Mouse (Mus musculus): ENCODE data around the gene Slit3. TPM values are rescaled to one million over a fixed set of nuclear protein-coding genes. Genes with fewer than 3 reads are reported as not detected.

Slit3 gene
- polyA plus RNA-seq, 1 experiment from 2014 or later = 4.5 TPM

DNA sequence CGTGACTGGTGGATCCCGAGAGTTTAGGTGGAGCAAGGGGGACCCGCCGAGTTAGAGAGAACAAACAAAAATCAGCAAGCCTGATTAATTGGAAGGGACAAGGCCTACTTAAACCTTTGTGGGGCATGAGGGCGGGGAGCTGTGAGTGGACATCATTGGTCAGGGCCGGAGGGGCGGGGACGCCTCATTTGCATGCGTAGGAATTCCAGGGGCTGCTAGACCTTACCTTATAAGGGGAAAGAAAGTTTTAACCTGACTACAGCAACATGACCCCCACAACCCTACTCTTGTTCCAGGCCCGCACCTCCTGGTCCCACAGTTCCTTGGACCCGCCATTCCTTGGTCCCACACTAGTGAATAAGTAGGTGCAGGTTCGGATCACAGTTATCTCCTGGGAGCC is 586.4 kb downstream of the Slit3 start:
- no peak for ATAC-seq
- H3K36me3 ChIP-seq (ENCODE audit: control insufficient read depth, insufficient read depth, low read length) = no peaks in the 10 kb centered on the region
- no peaks in the 10 kb centered on the region for H3K4me1 ChIP-seq (ENCODE audit: control insufficient read depth, insufficient read depth, low read length)
- no peak overlapping the region for H3K4me3 ChIP-seq (ENCODE audit: low read depth, low read length)
- no peak overlapping the region for H3K27ac ChIP-seq (ENCODE audit: low read length)
- WGBS = 95% methylated on average over 12 of the region's 12 CpGs
- no peaks in the 10 kb centered on the region for H3K27me3 ChIP-seq (ENCODE audit: control insufficient read depth, insufficient read depth, low read depth, low read length)
- no peak overlapping the region for H3K4me2 ChIP-seq (ENCODE audit: low read length)
- no peaks in the 10 kb centered on the region for H3K9me3 ChIP-seq (replicated peaks; ENCODE audit: control insufficient read depth, low read length, poor library complexity, severe bottlenecking)
- H3K9ac ChIP-seq (ENCODE audit: low read depth, low read length) = no peak overlapping the region

GRCm38 (mm10) chr11:35711314-35711713 is 590.3 kb downstream of the Slit3 start:
- Histone ChIP-seq H3K9ac (ENCODE audit: low read depth, low read length) (no peak overlapping the region), H3K36me3 (ENCODE audit: control insufficient read depth, insufficient read depth, low read length) (no peaks in the 10 kb centered on the region), H3K27ac (ENCODE audit: low read length) (no peak overlapping the region), H3K4me1 (ENCODE audit: control insufficient read depth, insufficient read depth, low read length) (no peaks in the 10 kb centered on the region), H3K27me3 (ENCODE audit: control insufficient read depth, insufficient read depth, low read depth, low read length) (no peaks in the 10 kb centered on the region), H3K4me2 (ENCODE audit: low read length) (no peak overlapping the region), H3K9me3 (replicated peaks; ENCODE audit: control insufficient read depth, low read length, poor library complexity, severe bottlenecking) (0 out of 2 replicates have a peak, but pooled peaks cover 2% of the 10 kb centered on the region), H3K4me3 (ENCODE audit: low read depth, low read length) (no peak overlapping the region)
- 91% methylated on average over 6 of the region's 6 CpGs for WGBS
- ATAC-seq = no peak

- H3K4me2 ChIP-seq (ENCODE audit: low read length) = no peak overlapping the region
- H3K27me3 ChIP-seq (ENCODE audit: control insufficient read depth, insufficient read depth, low read depth, low read length) = no peaks in the 10 kb centered on the region
- no peak overlapping the region for H3K4me3 ChIP-seq (ENCODE audit: low read depth, low read length)
- H3K9ac ChIP-seq (ENCODE audit: low read depth, low read length) = no peak overlapping the region
- ATAC-seq = no peak
- H3K27ac ChIP-seq (ENCODE audit: low read length) = no peak overlapping the region
- 0 out of 2 replicates have a peak, but pooled peaks cover 2% of the 10 kb centered on the region for H3K9me3 ChIP-seq (replicated peaks; ENCODE audit: control insufficient read depth, low read length, poor library complexity, severe bottlenecking)
- no peaks in the 10 kb centered on the region for H3K36me3 ChIP-seq (ENCODE audit: control insufficient read depth, insufficient read depth, low read length)
- 72% methylated on average over 1 of the region's 1 CpGs for WGBS
- H3K4me1 ChIP-seq (ENCODE audit: control insufficient read depth, insufficient read depth, low read length) = no peaks in the 10 kb centered on the region
Observed at GRCm38 (mm10) chr11:35718881-35719280, 597.9 kb downstream of the Slit3 start.

GRCm38 (mm10) chr11:35723876-35724275 is 602.9 kb downstream of the Slit3 start:
- H3K4me2 ChIP-seq (ENCODE audit: low read length) = no peak overlapping the region
- H3K36me3 ChIP-seq (ENCODE audit: control insufficient read depth, insufficient read depth, low read length) = no peaks in the 10 kb centered on the region
- H3K4me3 ChIP-seq (ENCODE audit: low read depth, low read length) = no peak overlapping the region
- no peaks in the 10 kb centered on the region for H3K9me3 ChIP-seq (replicated peaks; ENCODE audit: control insufficient read depth, low read length, poor library complexity, severe bottlenecking)
- ATAC-seq = no peak
- no peaks in the 10 kb centered on the region for H3K27me3 ChIP-seq (ENCODE audit: control insufficient read depth, insufficient read depth, low read depth, low read length)
- WGBS = 90% methylated on average over 5 of the region's 5 CpGs
- no peak overlapping the region for H3K27ac ChIP-seq (ENCODE audit: low read length)
- H3K4me1 ChIP-seq (ENCODE audit: control insufficient read depth, insufficient read depth, low read length) = no peaks in the 10 kb centered on the region
- no peak overlapping the region for H3K9ac ChIP-seq (ENCODE audit: low read depth, low read length)

DNA sequence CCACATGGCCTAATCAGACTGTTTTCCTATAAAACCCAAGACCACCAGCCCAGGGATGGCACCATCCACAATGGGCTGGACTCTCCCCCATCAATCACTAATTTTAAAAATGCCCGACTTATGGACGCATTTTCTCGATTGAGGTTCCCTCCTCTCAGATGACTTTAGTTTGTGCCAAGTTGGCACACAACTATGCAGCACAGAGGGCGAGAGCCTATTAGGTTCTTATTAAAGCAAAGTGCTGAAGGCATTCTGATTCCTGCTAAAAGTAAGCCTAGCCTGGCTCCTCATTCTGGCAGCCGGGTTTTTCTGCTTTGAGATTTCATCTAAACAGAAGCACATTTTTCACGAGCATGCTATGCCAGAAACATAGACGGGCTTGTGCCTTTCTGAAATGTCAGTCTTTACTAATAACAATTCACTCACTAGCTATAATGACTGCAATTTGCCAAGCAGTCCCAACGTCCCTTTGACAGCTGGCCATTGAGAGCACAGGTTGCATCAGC is 605.4 kb downstream of the Slit3 start:
- no peak for ATAC-seq
- H3K36me3 ChIP-seq (ENCODE audit: control insufficient read depth, insufficient read depth, low read length) = no peaks in the 10 kb centered on the region

DNA sequence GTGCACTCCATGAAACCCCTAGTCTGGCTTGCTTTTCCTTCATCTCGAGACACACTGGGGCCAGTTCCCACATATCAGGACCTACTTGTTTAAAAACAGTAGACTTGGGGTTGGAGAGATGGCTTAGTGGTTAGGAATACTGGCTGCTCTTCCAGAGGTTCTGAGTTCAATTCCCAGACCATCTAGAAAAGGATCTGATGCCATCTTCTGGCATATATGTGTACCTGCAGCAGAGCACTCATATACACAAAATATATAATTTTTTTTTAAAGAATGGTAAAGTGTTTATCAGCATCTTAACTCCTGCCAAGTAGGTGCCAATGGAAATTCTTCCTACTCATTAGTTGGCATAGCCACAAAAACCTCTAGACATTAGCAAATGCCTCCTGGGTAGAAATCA is 607.2 kb downstream of the Slit3 start:
- Histone ChIP-seq H3K27me3 (ENCODE audit: control insufficient read depth, insufficient read depth, low read depth, low read length) (no peaks in the 10 kb centered on the region), H3K27ac (ENCODE audit: low read length) (no peak overlapping the region), H3K4me1 (ENCODE audit: control insufficient read depth, insufficient read depth, low read length) (no peaks in the 10 kb centered on the region), H3K4me2 (ENCODE audit: low read length) (no peak overlapping the region), H3K9ac (ENCODE audit: low read depth, low read length) (no peak overlapping the region), H3K4me3 (ENCODE audit: low read depth, low read length) (no peak overlapping the region), H3K36me3 (ENCODE audit: control insufficient read depth, insufficient read depth, low read length) (no peaks in the 10 kb centered on the region), H3K9me3 (replicated peaks; ENCODE audit: control insufficient read depth, low read length, poor library complexity, severe bottlenecking) (no peaks in the 10 kb centered on the region)
- no peak for ATAC-seq
- 89% methylated on average over 1 of the region's 1 CpGs for WGBS

More for the DNA sequence above, 605.4 kb downstream of the Slit3 start:
- 78% methylated on average over 8 of the region's 8 CpGs for WGBS
- no peak overlapping the region for H3K4me3 ChIP-seq (ENCODE audit: low read depth, low read length)
- no peaks in the 10 kb centered on the region for H3K27me3 ChIP-seq (ENCODE audit: control insufficient read depth, insufficient read depth, low read depth, low read length)
- no peak overlapping the region for H3K4me2 ChIP-seq (ENCODE audit: low read length)
- no peaks in the 10 kb centered on the region for H3K4me1 ChIP-seq (ENCODE audit: control insufficient read depth, insufficient read depth, low read length)
- H3K9me3 ChIP-seq (replicated peaks; ENCODE audit: control insufficient read depth, low read length, poor library complexity, severe bottlenecking) = no peaks in the 10 kb centered on the region
- no peak overlapping the region for H3K27ac ChIP-seq (ENCODE audit: low read length)
- H3K9ac ChIP-seq (ENCODE audit: low read depth, low read length) = no peak overlapping the region

DNA sequence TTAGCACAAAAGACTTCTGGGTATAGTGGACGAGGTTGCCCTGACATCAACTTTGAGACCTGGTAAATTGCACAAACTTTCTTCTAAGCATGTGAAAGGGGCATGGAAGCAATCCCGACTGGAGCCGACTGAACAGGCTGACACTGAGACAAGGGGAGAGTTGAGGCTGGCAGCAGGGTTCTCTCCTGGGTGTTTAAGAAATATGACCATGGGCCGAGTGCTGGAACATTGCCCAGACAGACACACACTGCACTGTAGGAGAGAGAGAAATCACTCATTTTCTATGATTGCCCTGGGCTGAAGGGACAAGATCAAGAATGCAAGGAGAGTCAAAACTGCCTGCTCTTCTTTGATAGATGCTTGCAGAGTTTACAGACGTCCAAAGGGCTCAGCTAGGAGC is 608.2 kb downstream of the Slit3 start:
- Histone ChIP-seq H3K27ac (ENCODE audit: low read length) (no peak overlapping the region), H3K4me1 (ENCODE audit: control insufficient read depth, insufficient read depth, low read length) (no peaks in the 10 kb centered on the region), H3K36me3 (ENCODE audit: control insufficient read depth, insufficient read depth, low read length) (no peaks in the 10 kb centered on the region), H3K9me3 (replicated peaks; ENCODE audit: control insufficient read depth, low read length, poor library complexity, severe bottlenecking) (no peaks in the 10 kb centered on the region), H3K4me3 (ENCODE audit: low read depth, low read length) (no peak overlapping the region), H3K4me2 (ENCODE audit: low read length) (no peak overlapping the region), H3K9ac (ENCODE audit: low read depth, low read length) (no peak overlapping the region), H3K27me3 (ENCODE audit: control insufficient read depth, insufficient read depth, low read depth, low read length) (no peaks in the 10 kb centered on the region)
- ATAC-seq = no peak
- WGBS = 34% methylated on average over 5 of the region's 5 CpGs

GRCm38 (mm10) chr11:35732366-35732765 is 611.3 kb downstream of the Slit3 start:
- Histone ChIP-seq H3K27ac (ENCODE audit: low read length) (no peak overlapping the region), H3K27me3 (ENCODE audit: control insufficient read depth, insufficient read depth, low read depth, low read length) (no peaks in the 10 kb centered on the region), H3K9ac (ENCODE audit: low read depth, low read length) (no peak overlapping the region), H3K4me2 (ENCODE audit: low read length) (no peak overlapping the region), H3K9me3 (replicated peaks; ENCODE audit: control insufficient read depth, low read length, poor library complexity, severe bottlenecking) (no peaks in the 10 kb centered on the region), H3K4me1 (ENCODE audit: control insufficient read depth, insufficient read depth, low read length) (no peaks in the 10 kb centered on the region), H3K36me3 (ENCODE audit: control insufficient read depth, insufficient read depth, low read length) (no peaks in the 10 kb centered on the region), H3K4me3 (ENCODE audit: low read depth, low read length) (no peak overlapping the region)
- ATAC-seq = no peak
- 65% methylated on average over 1 of the region's 1 CpGs for WGBS

DNA sequence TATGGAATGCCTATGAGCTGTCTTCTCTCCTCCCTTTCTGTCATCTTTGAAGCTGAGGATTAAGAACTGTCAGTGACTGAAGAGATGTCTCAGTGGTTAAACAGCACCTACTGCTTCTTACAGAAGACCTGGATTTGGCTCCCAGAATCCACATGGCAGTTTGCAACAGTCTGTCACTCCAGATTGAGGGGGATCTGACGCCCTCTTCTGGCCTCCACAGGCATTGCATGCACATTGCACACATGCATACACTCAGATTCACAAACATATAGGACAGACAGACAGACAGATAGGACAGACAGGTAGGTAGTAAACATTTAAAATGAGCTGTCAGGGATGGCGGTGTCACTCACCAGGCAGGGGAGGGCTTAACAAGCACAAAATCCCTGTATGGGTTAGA is 615.8 kb downstream of the Slit3 start:
- H3K27ac ChIP-seq (ENCODE audit: low read length) = no peak overlapping the region
- H3K4me2 ChIP-seq (ENCODE audit: low read length) = no peak overlapping the region
- no peak for ATAC-seq
- H3K9me3 ChIP-seq (replicated peaks; ENCODE audit: control insufficient read depth, low read length, poor library complexity, severe bottlenecking) = no peaks in the 10 kb centered on the region
- no peaks in the 10 kb centered on the region for H3K27me3 ChIP-seq (ENCODE audit: control insufficient read depth, insufficient read depth, low read depth, low read length)
- 71% methylated on average over 2 of the region's 2 CpGs for WGBS
- no peak overlapping the region for H3K4me3 ChIP-seq (ENCODE audit: low read depth, low read length)
- no peaks in the 10 kb centered on the region for H3K4me1 ChIP-seq (ENCODE audit: control insufficient read depth, insufficient read depth, low read length)
- no peak overlapping the region for H3K9ac ChIP-seq (ENCODE audit: low read depth, low read length)
- H3K36me3 ChIP-seq (ENCODE audit: control insufficient read depth, insufficient read depth, low read length) = no peaks in the 10 kb centered on the region

Measured in midbrain, embryonic 16.5 days (tissue).